26 mouse cellular contexts compared by ENCODE assay signal in the genomic region with DNA sequence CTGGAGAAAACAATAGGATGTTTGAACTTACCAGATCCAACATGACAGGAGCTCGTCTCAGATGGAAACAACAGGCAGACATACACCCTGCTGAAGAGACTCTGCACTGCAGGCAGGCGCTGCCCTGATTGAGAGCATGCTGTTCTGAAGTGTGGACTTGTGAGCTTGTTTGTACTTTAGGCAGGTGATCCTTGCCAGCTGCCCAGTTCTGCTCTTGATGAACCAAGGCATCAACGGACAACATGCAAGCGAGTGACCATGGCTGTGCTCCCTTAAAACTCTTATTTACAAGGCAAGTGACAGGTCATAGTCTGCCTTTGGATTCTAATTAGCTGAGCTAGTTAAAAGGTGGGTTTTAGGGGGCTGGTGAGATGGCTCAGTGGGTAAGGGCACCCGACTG.
"Had no signal": no experiment of that assay in that cellular context is flagged by ENCODE, and none has a peak within 500 bp of the region (broad histone marks: within the 10 kb centered on the region; RNA-seq: fewer than 3 reads in every experiment).

No protein-coding gene starts in this region.

- H3K4me2 ChIP-seq: heart, embryonic 12.5 days; hindbrain, embryonic 12.5 days; hindbrain, embryonic 14.5 days; intestine, embryonic 15.5 days; limb, embryonic 12.5 days; liver, embryonic 11.5 days; liver, embryonic 13.5 days; liver, embryonic 15.5 days had no signal

- H3K36me3 ChIP-seq: heart, embryonic 10.5 days; heart, embryonic 12.5 days; hindbrain, embryonic 10.5 days; hindbrain, embryonic 12.5 days; intestine, embryonic 15.5 days; limb, embryonic 10.5 days; limb, embryonic 12.5 days; liver, embryonic 13.5 days; liver, embryonic 15.5 days had no signal

- H3K4me3 ChIP-seq: gastrocnemius, adult 2 months; heart, embryonic 10.5 days; heart, embryonic 12.5 days; hindbrain, embryonic 10.5 days; hindbrain, embryonic 12.5 days; intestine, embryonic 15.5 days; layer of hippocampus, adult 2 months; left cerebral cortex, adult 2 months; limb, embryonic 10.5 days; limb, embryonic 12.5 days; liver, embryonic 13.5 days; liver, embryonic 15.5 days had no signal

- H3K9me3 ChIP-seq: heart, embryonic 10.5 days; hindbrain, embryonic 12.5 days; intestine, embryonic 15.5 days; limb, embryonic 10.5 days; liver, embryonic 13.5 days; liver, embryonic 15.5 days had no signal

- H3K9ac ChIP-seq: heart, embryonic 12.5 days; hindbrain, embryonic 12.5 days; hindbrain, embryonic 14.5 days; intestine, embryonic 15.5 days; limb, embryonic 12.5 days; liver, embryonic 13.5 days; liver, embryonic 15.5 days; liver, postnatal 0 days had no signal

- ATAC-seq: forebrain, embryonic 16.5 days; hindbrain, embryonic 16.5 days; inflammation-experienced regulatory T-cells, adult 6 months; intestine, embryonic 15.5 days; intestine, postnatal 0 days; liver, postnatal 0 days had no signal

- DNase-seq: gastrocnemius, adult 2 months; gastrocnemius, postnatal 10 days; gastrocnemius, postnatal 25 days; heart, adult 18-20 months; heart, postnatal 10 days; heart, postnatal 4 days; liver; liver, embryonic 13.5 days; liver, postnatal 0 days had no signal

- H3K27me3 ChIP-seq: hindbrain, embryonic 12.5 days; intestine, embryonic 15.5 days; liver, embryonic 13.5 days; liver, embryonic 15.5 days had no signal

- H3K4me1 ChIP-seq: intestine, embryonic 15.5 days; liver, embryonic 13.5 days; liver, embryonic 15.5 days had no signal

- H3K27ac ChIP-seq: gastrocnemius, adult 2 months; heart, embryonic 10.5 days; hindbrain, embryonic 10.5 days; hindbrain, embryonic 12.5 days; hindbrain, embryonic 14.5 days; intestine, embryonic 15.5 days; kidney, postnatal 0 days; layer of hippocampus, adult 2 months; left cerebral cortex, adult 2 months; limb, embryonic 10.5 days; limb, embryonic 12.5 days; liver, embryonic 13.5 days; liver, embryonic 15.5 days had no signal
